ENCODE assay signal across 31 mouse cellular contexts in genomic region chr9:53700496-53700895, GRCm38 (mm10). TPM values are rescaled to one million over a fixed set of nuclear protein-coding genes. Genes with fewer than 3 reads are reported as not detected.
DNase-seq lines count a peak whose midpoint lies in the region; ATAC-seq and TF ChIP-seq lines count a peak whose summit lies in the region.
"Had no signal": no experiment of that assay in that cellular context is flagged by ENCODE, and none has a peak within 500 bp of the region (broad histone marks: within the 10 kb centered on the region; RNA-seq: fewer than 3 reads in every experiment).

No protein-coding gene starts in this region.

- H3K9me3 ChIP-seq in stomach, postnatal 0 days (ENCODE audit: control insufficient read depth, low read length), result no peaks in the 10 kb centered on the region
- no peaks in the 10 kb centered on the region for H3K9me3 ChIP-seq in forebrain, embryonic 10.5 days
- H3K9me3 ChIP-seq: G1E; heart, embryonic 13.5 days; intestine, embryonic 15.5 days; limb, embryonic 12.5 days; liver, embryonic 13.5 days had no signal

- peak; percentile 89 for ATAC-seq in megakaryocyte progenitor cell, adult 5-6 weeks (replicated peaks; ENCODE audit: poor library complexity)
- no peak for ATAC-seq in stomach, postnatal 0 days (ENCODE audit: low FRiP score, low TSS enrichment)
- ATAC-seq: activated CD4-positive, CD25-positive, alpha-beta regulatory T cell, adult 4 months; forebrain, embryonic 14.5 days; hindbrain, embryonic 16.5 days; intestine, embryonic 15.5 days; midbrain, embryonic 16.5 days had no signal

- H3K27ac ChIP-seq in bone marrow macrophage, adult 2 months (ENCODE audit: insufficient read depth, low read depth, low read length), result peak overlapping the region; percentile 49
- H3K27ac ChIP-seq in stomach, postnatal 0 days (replicated peaks), result no peak overlapping the region
- no peak overlapping the region for H3K27ac ChIP-seq in forebrain, embryonic 10.5 days
- H3K27ac ChIP-seq: gastrocnemius, adult 2 months; heart, adult 2 months; heart, embryonic 13.5 days; intestine, embryonic 15.5 days; layer of hippocampus, adult 2 months; limb, embryonic 12.5 days; liver, embryonic 13.5 days; midbrain, embryonic 10.5 days had no signal

- no peak overlapping the region for H3K9ac ChIP-seq in stomach, postnatal 0 days (ENCODE audit: low read length)
- H3K9ac ChIP-seq: heart, embryonic 13.5 days; intestine, embryonic 15.5 days; limb, embryonic 12.5 days; liver, embryonic 13.5 days had no signal

- TF ChIP-seq CTCF in bone marrow macrophage, adult 2 months (IDR thresholded peaks at IDR 0.05; ENCODE audit: low read depth, low read length), result no peak
- no peak for TF ChIP-seq CTCF in stomach, postnatal 0 days (IDR thresholded peaks at IDR 0.05; ENCODE audit: low read depth)

- no peaks in the 10 kb centered on the region for H3K36me3 ChIP-seq in stomach, postnatal 0 days (ENCODE audit: control insufficient read depth, insufficient read depth, low read length)
- H3K36me3 ChIP-seq in forebrain, embryonic 10.5 days (replicated peaks), result no peaks in the 10 kb centered on the region
- H3K36me3 ChIP-seq: G1E; heart, embryonic 13.5 days; intestine, embryonic 15.5 days; limb, embryonic 12.5 days; liver, embryonic 13.5 days; midbrain, embryonic 10.5 days had no signal

- no peak for TF ChIP-seq EP300 in stomach, postnatal 0 days (optimal IDR thresholded peaks at IDR 0.05)

- peak overlapping the region; percentile 13 for H3K4me3 ChIP-seq in bone marrow macrophage, adult 2 months (ENCODE audit: insufficient read depth, low read length)
- H3K4me3 ChIP-seq in stomach, postnatal 0 days (ENCODE audit: low read depth, low read length), result no peak overlapping the region
- H3K4me3 ChIP-seq in forebrain, embryonic 10.5 days, result no peak overlapping the region
- H3K4me3 ChIP-seq: gastrocnemius, adult 2 months; heart, adult 2 months; heart, embryonic 13.5 days; intestine, embryonic 15.5 days; layer of hippocampus, adult 2 months; limb, embryonic 12.5 days; liver, embryonic 13.5 days; midbrain, embryonic 10.5 days had no signal

- peaks cover 19% of the 10 kb centered on the region for H3K4me1 ChIP-seq in bone marrow macrophage, adult 2 months (ENCODE audit: control insufficient read depth, insufficient read depth, low read length)
- H3K4me1 ChIP-seq in stomach, postnatal 0 days (replicated peaks; ENCODE audit: control insufficient read depth, insufficient read depth), result 0 out of 2 replicates have a peak, but pooled peaks cover 2% of the 10 kb centered on the region
- H3K4me1 ChIP-seq in forebrain, embryonic 10.5 days, result peaks cover 6% of the 10 kb centered on the region; the same call in 1 of the 2 replicates

- no peak for TF ChIP-seq POLR2A in bone marrow macrophage, adult 2 months (IDR thresholded peaks at IDR 0.05; ENCODE audit: borderline replicate concordance, low read depth, low read length)

- DNase-seq in heart, adult 11 months, result peak; percentile 87
- DNase-seq in heart, postnatal 25 days (ENCODE audit: low spot score), result no peak
- DNase-seq in 416B (ENCODE audit: low read depth), result peak; percentile 35
- DNase-seq in ovary, postnatal 10 days (ENCODE audit: low spot score), result no peak
- no peak for DNase-seq in stomach, postnatal 0 days (ENCODE audit: low spot score)
- no peak for DNase-seq in forebrain, embryonic 10.5 days (ENCODE audit: extremely low spot score, low spot score)
- DNase-seq: adrenal gland, adult 8-10 months; cerebellum, adult 18-20 months; cerebellum, postnatal 36 days; gastrocnemius, adult 2 months; heart, postnatal 36 days; kidney, adult 9 months; kidney, postnatal 14 days; layer of hippocampus, postnatal 36 days; liver, embryonic 13.5 days; lung, adult 2 months; lung, postnatal 36 days; thymus, postnatal 4 days had no signal

- WGBS in stomach, postnatal 0 days, result 69% methylated on average over 4 of the region's 4 CpGs
- 64% methylated on average over 4 of the region's 4 CpGs for WGBS in forebrain, embryonic 10.5 days

- no peak overlapping the region for H3K4me2 ChIP-seq in stomach, postnatal 0 days (replicated peaks; ENCODE audit: low read depth)
- H3K4me2 ChIP-seq: heart, embryonic 13.5 days; intestine, embryonic 15.5 days; limb, embryonic 12.5 days; liver, embryonic 13.5 days had no signal

- intact Hi-C loops in heart, postnatal 25 days (cut with DNase I), result no loop called here

- no peaks in the 10 kb centered on the region for H3K27me3 ChIP-seq in stomach, postnatal 0 days (ENCODE audit: control insufficient read depth, insufficient read depth, low read length)
- no peaks in the 10 kb centered on the region for H3K27me3 ChIP-seq in forebrain, embryonic 10.5 days (ENCODE audit: poor library complexity, severe bottlenecking)
- H3K27me3 ChIP-seq: intestine, embryonic 15.5 days had no signal

RNA-seq across cellular contexts. Expression of gene Rab39, which starts 5.5 kb away (rescaled TPM):
- under 1 TPM; 0.08 to 0.25 TPM for total RNA-seq in heart, postnatal 25 days (2021)
- 6.5 and 7.1 TPM in 2 replicates for polyA plus RNA-seq in bone marrow macrophage, adult 2 months (2012; ENCODE audit: insufficient read depth, insufficient read length, missing spikeins)
- total RNA-seq in megakaryocyte progenitor cell, adult 5-6 weeks (2015), result 0.64 TPM in 1 of 2 replicates, not detected in the other
- total RNA-seq in megakaryocyte progenitor cell, adult 5-6 weeks (2017), result 0.17 and 0.21 TPM in 2 replicates
- polyA plus RNA-seq in stomach, postnatal 0 days (2015; fragmentation: Nextera tagmentation; extraction: Ambion mirVana), result 0.15 and 0.23 TPM in 2 replicates
- 2.4 and 3.3 TPM in 2 replicates for polyA plus RNA-seq in forebrain, embryonic 10.5 days (2016; fragmentation: Nextera tagmentation; extraction: Ambion mirVana)
- polyA plus RNA-seq: activated CD4-positive, CD25-positive, alpha-beta regulatory T cell, adult 4 months; G1E had no signal

RNA-seq across cellular contexts. Expression of gene Cul5, which starts 30.7 kb away (rescaled TPM):
- 10 to 100 TPM; 43.4 to 46.4 TPM for total RNA-seq in heart, postnatal 25 days (2021)
- polyA plus RNA-seq in bone marrow macrophage, adult 2 months (2012; ENCODE audit: insufficient read depth, insufficient read length, missing spikeins), result 15.3 and 21.3 TPM in 2 replicates
- 26.4 and 28.2 TPM in 2 replicates for total RNA-seq in megakaryocyte progenitor cell, adult 5-6 weeks (2015)
- total RNA-seq in megakaryocyte progenitor cell, adult 5-6 weeks (2017), result 48.9 and 55.3 TPM in 2 replicates
- polyA plus RNA-seq in stomach, postnatal 0 days (2015; fragmentation: Nextera tagmentation; extraction: Ambion mirVana), result 18.5 and 18.8 TPM in 2 replicates
- polyA plus RNA-seq in forebrain, embryonic 10.5 days (2016; fragmentation: Nextera tagmentation; extraction: Ambion mirVana), result 34.6 and 38.0 TPM in 2 replicates

Comparison
In these comparisons a context has a peak if more than half of its experiments do, and no peak if none do; other contexts are left out.
1. DNase-seq: peak in heart, adult 11 months (single experiment) and 416B (single experiment); none in heart, postnatal 25 days (single experiment), ovary, postnatal 10 days (single experiment), stomach, postnatal 0 days (single experiment) and forebrain, embryonic 10.5 days (single experiment).